Mouse (Mus musculus): ENCODE data around the gene Epn2. TPM values are rescaled to one million over a fixed set of nuclear protein-coding genes. Genes with fewer than 3 reads are reported as not detected.

Gene Epn2
- polyA plus RNA-seq, 1 experiment from 2014 or later = 28.7 TPM

- no peak overlapping the region for H3K27ac ChIP-seq (ENCODE audit: low read length)
- H3K36me3 ChIP-seq (ENCODE audit: control insufficient read depth, insufficient read depth, low read length) = no peaks in the 10 kb centered on the region
- H3K4me3 ChIP-seq (ENCODE audit: low read length) = peak overlapping the region; percentile 34
- peak; percentile 36; the same call in 1 of the 2 replicates for ATAC-seq (ENCODE audit: low read depth)
- H3K27me3 ChIP-seq (ENCODE audit: control insufficient read depth, insufficient read depth, low read depth, low read length) = no peaks in the 10 kb centered on the region
- H3K4me2 ChIP-seq (ENCODE audit: low read depth, low read length) = peak overlapping the region; percentile 47
- no peaks in the 10 kb centered on the region for H3K9me3 ChIP-seq (ENCODE audit: control insufficient read depth, low read length)
- H3K9ac ChIP-seq (ENCODE audit: low read length) = no peak overlapping the region
- WGBS = 38% methylated on average over 12 of the region's 12 CpGs
- H3K4me1 ChIP-seq (replicated peaks; ENCODE audit: control insufficient read depth, insufficient read depth, low read length) = peaks cover 10% of the 10 kb centered on the region; the same call in 1 of the 2 replicates
These were observed 102.6 kb downstream of the Epn2 start for GRCm38 (mm10) chr11:61476786-61477382.

- Histone ChIP-seq H3K4me2 (ENCODE audit: low read depth, low read length) (no peak overlapping the region), H3K4me3 (ENCODE audit: low read length) (no peak overlapping the region), H3K9me3 (ENCODE audit: control insufficient read depth, low read length) (no peaks in the 10 kb centered on the region), H3K27ac (ENCODE audit: low read length) (no peak overlapping the region), H3K36me3 (ENCODE audit: control insufficient read depth, insufficient read depth, low read length) (no peaks in the 10 kb centered on the region), H3K4me1 (replicated peaks; ENCODE audit: control insufficient read depth, insufficient read depth, low read length) (peaks cover 10% of the 10 kb centered on the region), H3K9ac (ENCODE audit: low read length) (no peak overlapping the region), H3K27me3 (ENCODE audit: control insufficient read depth, insufficient read depth, low read depth, low read length) (no peaks in the 10 kb centered on the region)
- WGBS = 67% methylated on average over 4 of the region's 4 CpGs
- ATAC-seq (ENCODE audit: low read depth) = no peak
These were observed 105.9 kb downstream of the Epn2 start for GRCm38 (mm10) chr11:61473630-61474029.

- Histone ChIP-seq H3K4me1 (replicated peaks; ENCODE audit: control insufficient read depth, insufficient read depth, low read length) (peaks cover 7% of the 10 kb centered on the region), H3K9me3 (ENCODE audit: control insufficient read depth, low read length) (peaks cover 4% of the 10 kb centered on the region; the same call in 1 of the 2 replicates), H3K9ac (ENCODE audit: low read length) (no peak overlapping the region), H3K27me3 (ENCODE audit: control insufficient read depth, insufficient read depth, low read depth, low read length) (no peaks in the 10 kb centered on the region), H3K4me3 (ENCODE audit: low read length) (no peak overlapping the region), H3K4me2 (ENCODE audit: low read depth, low read length) (no peak overlapping the region), H3K36me3 (ENCODE audit: control insufficient read depth, insufficient read depth, low read length) (no peaks in the 10 kb centered on the region), H3K27ac (ENCODE audit: low read length) (no peak overlapping the region)
- ATAC-seq (ENCODE audit: low read depth) = no peak
These were observed 108.6 kb downstream of the Epn2 start for GRCm38 (mm10) chr11:61470880-61471279.

GRCm38 (mm10) chr11:61469317-61469917, 110.1 kb downstream of the Epn2 start:
- no peak overlapping the region for H3K4me2 ChIP-seq (ENCODE audit: low read depth, low read length)
- 39% methylated on average over 7 of the region's 7 CpGs for WGBS
- no peak for ATAC-seq (ENCODE audit: low read depth)

GRCm38 (mm10) chr11:61468534-61468933, 111.0 kb downstream of the Epn2 start:
- H3K27ac ChIP-seq (ENCODE audit: low read length) = peak overlapping the region; percentile 70
- peaks cover 17% of the 10 kb centered on the region for H3K4me1 ChIP-seq (replicated peaks; ENCODE audit: control insufficient read depth, insufficient read depth, low read length)
- H3K27me3 ChIP-seq (ENCODE audit: control insufficient read depth, insufficient read depth, low read depth, low read length) = no peaks in the 10 kb centered on the region
- H3K4me3 ChIP-seq (ENCODE audit: low read length) = no peak overlapping the region
- H3K4me2 ChIP-seq (ENCODE audit: low read depth, low read length) = no peak overlapping the region
- WGBS = 58% methylated on average over 4 of the region's 4 CpGs
- H3K9me3 ChIP-seq (ENCODE audit: control insufficient read depth, low read length) = peaks cover 4% of the 10 kb centered on the region; the same call in 1 of the 2 replicates
- no peaks in the 10 kb centered on the region for H3K36me3 ChIP-seq (ENCODE audit: control insufficient read depth, insufficient read depth, low read length)
- H3K9ac ChIP-seq (ENCODE audit: low read length) = no peak overlapping the region
- peak; percentile 84 for ATAC-seq (ENCODE audit: low read depth)

More at GRCm38 (mm10) chr11:61469317-61469917, 110.1 kb downstream of the Epn2 start:
- Histone ChIP-seq H3K27me3 (ENCODE audit: control insufficient read depth, insufficient read depth, low read depth, low read length) (no peaks in the 10 kb centered on the region), H3K36me3 (ENCODE audit: control insufficient read depth, insufficient read depth, low read length) (no peaks in the 10 kb centered on the region), H3K4me3 (ENCODE audit: low read length) (no peak overlapping the region), H3K27ac (ENCODE audit: low read length) (peak overlapping the region; percentile 70), H3K9ac (ENCODE audit: low read length) (no peak overlapping the region), H3K4me1 (replicated peaks; ENCODE audit: control insufficient read depth, insufficient read depth, low read length) (peaks cover 17% of the 10 kb centered on the region), H3K9me3 (ENCODE audit: control insufficient read depth, low read length) (peaks cover 4% of the 10 kb centered on the region; the same call in 1 of the 2 replicates)

Other genes starting within 250 kb of the Epn2 start
- 0.26 and 0.69 TPM in 2 replicates for gene Slc47a2, start 236.8 kb downstream of the Epn2 start, polyA plus RNA-seq (2015; fragmentation: Nextera tagmentation; extraction: Ambion mirVana)
- 3.6 and 4.5 TPM in 2 replicates for gene Slc47a1, start 201.3 kb downstream of the Epn2 start, polyA plus RNA-seq (2015; fragmentation: Nextera tagmentation; extraction: Ambion mirVana)
- gene Rnf112, start 125.6 kb downstream of the Epn2 start, polyA plus RNA-seq (2015; fragmentation: Nextera tagmentation; extraction: Ambion mirVana) = 0.78 and 1.2 TPM in 2 replicates
- gene Mfap4, start 94.3 kb downstream of the Epn2 start, polyA plus RNA-seq (2015; fragmentation: Nextera tagmentation; extraction: Ambion mirVana) = 1,630 and 1,660 TPM in 2 replicates
- gene Mapk7, start 85.3 kb downstream of the Epn2 start, polyA plus RNA-seq (2015; fragmentation: Nextera tagmentation; extraction: Ambion mirVana) = 59.6 and 61.8 TPM in 2 replicates
- gene B9d1, start 74.5 kb downstream of the Epn2 start, polyA plus RNA-seq (2015; fragmentation: Nextera tagmentation; extraction: Ambion mirVana) = 47.3 and 47.9 TPM in 2 replicates
- 43.1 and 49.9 TPM in 2 replicates for gene Grap, start 73.6 kb upstream of the Epn2 start, polyA plus RNA-seq (2015; fragmentation: Nextera tagmentation; extraction: Ambion mirVana)
- gene Fam83g, start 104.4 kb upstream of the Epn2 start, polyA plus RNA-seq (2015; fragmentation: Nextera tagmentation; extraction: Ambion mirVana) = 2.2 and 2.3 TPM in 2 replicates
- gene Slc5a10, start 141.1 kb upstream of the Epn2 start, polyA plus RNA-seq (2015; fragmentation: Nextera tagmentation; extraction: Ambion mirVana) = 0.08 TPM in 1 of 2 replicates, not detected in the other
- gene Prpsap2, start 182.4 kb upstream of the Epn2 start, polyA plus RNA-seq (2015; fragmentation: Nextera tagmentation; extraction: Ambion mirVana) = 31.3 and 31.4 TPM in 2 replicates

All from lung, embryonic 16.5 days (tissue).